Mouse (Mus musculus) embryonic facial prominence, embryonic 10.5 days (tissue): ENCODE measurements around the gene Ciita. TPM values are rescaled to one million over a fixed set of nuclear protein-coding genes. Genes with fewer than 3 reads are reported as not detected.

Source experiments
- DNase-seq: peaks from one replicate; pipeline ENCODE4 v3.0.0-alpha.2; 2017; ENCODE audit warnings: low spot score
- H3K27ac ChIP-seq: fragments of 300-500 bp; sonication (generic); replicated peaks from 2 replicates; pipeline ENCODE4 v1.5.1; 2016; ENCODE audit warnings: mild to moderate bottlenecking
- H3K27me3 ChIP-seq: fragments of 300-500 bp; sonication (generic); replicated peaks from 2 replicates; pipeline ENCODE4 v1.6.1; 2016; ENCODE audit warnings: low read depth, mild to moderate bottlenecking; ENCODE audit not compliant: poor library complexity, severe bottlenecking
- H3K36me3 ChIP-seq: fragments of 300-500 bp; sonication (generic); replicated peaks from 2 replicates; pipeline ENCODE4 v1.6.1; 2016; ENCODE audit warnings: mild to moderate bottlenecking, moderate library complexity
- H3K4me1 ChIP-seq: fragments of 300-500 bp; sonication (generic); 2 replicates; pipeline ENCODE4 v1.6.1; 2016
- H3K4me3 ChIP-seq: fragments of 300-500 bp; sonication (generic); 2 replicates; pipeline ENCODE4 v1.5.1; 2016; ENCODE audit warnings: mild to moderate bottlenecking, moderate library complexity
- H3K9me3 ChIP-seq: fragments of 300-500 bp; sonication (generic); 2 replicates; pipeline ENCODE4 v1.6.1; 2016; ENCODE audit warnings: mild to moderate bottlenecking
- WGBS: fragments of 180-500 bp; shearing (Covaris S2); methylation state at CpG from one replicate; pipeline ENCODE4 v1.1.7; 2016; 5-methylcytosine and 5-hydroxymethylcytosine counted together
- polyA plus RNA-seq: library from polyadenylated mRNA; unstranded; fragments of >200 nt; fragmentation: Nextera tagmentation; extraction: Ambion mirVana; gene quantifications from 2 replicates; pipeline ENCODE4 v1.2.1, GENCODE M21; 2016

The Ciita gene
- polyA plus RNA-seq, 1 experiment from 2014 or later = 0.26 TPM

DNA sequence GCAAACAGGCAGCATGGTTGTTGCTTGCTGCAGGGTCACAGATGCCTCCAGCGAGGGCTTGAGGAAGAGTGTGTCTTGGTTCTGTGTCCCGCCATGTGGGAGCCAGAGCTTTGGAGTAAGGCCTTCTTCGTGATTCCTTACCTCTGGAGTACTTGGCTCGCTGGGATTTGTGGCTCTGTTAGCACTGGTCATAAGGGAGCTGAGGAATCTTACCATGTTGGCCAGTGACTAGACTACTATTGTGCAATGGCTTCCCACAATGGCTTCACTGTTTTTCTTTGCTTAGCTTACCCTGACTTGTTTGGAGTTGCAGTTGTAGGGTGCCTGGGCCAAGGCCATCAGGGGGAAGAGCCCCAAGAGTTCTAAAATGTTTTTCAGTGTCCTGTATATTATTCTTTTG is 96.1 kb downstream of the Ciita start:
- DNase-seq = no peak
- Histone ChIP-seq H3K4me3 (no peak overlapping the region), H3K27me3 (no peaks in the 10 kb centered on the region), H3K9me3 (no peaks in the 10 kb centered on the region), H3K36me3 (peaks cover 58% of the 10 kb centered on the region), H3K4me1 (peaks cover 4% of the 10 kb centered on the region; the same call in 1 of the 2 replicates), H3K27ac (no peak overlapping the region)
- 90% methylated on average over 4 of the region's 4 CpGs for WGBS

DNA sequence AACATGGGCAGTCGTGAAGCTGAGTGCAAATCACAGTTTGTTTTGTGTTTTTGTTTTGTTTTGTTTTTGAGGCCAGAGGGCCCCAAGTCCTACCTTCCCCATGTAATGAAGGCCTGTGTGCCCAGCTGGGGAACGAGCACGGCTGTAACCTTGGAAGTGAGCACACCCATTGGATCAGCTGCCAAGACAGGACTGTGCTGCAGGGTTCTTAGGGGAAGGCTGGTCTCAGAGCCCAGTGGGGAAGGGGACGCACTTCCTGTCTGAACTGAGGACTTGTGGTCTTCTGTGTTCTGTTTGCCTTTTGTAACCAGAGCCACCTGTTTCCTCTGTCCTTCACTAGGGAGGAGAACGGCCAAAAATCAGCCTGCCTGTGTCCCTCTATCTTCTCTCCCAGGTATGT is 97.7 kb downstream of the Ciita start:
- Histone ChIP-seq H3K4me3 (no peak overlapping the region), H3K9me3 (no peaks in the 10 kb centered on the region), H3K27me3 (no peaks in the 10 kb centered on the region), H3K27ac (no peak overlapping the region), H3K4me1 (peaks cover 4% of the 10 kb centered on the region; the same call in 1 of the 2 replicates), H3K36me3 (peaks cover 65% of the 10 kb centered on the region)
- DNase-seq = no peak
- WGBS = 60% methylated on average over 5 of the region's 5 CpGs

Other genes with a start within 250 kb of the Ciita start
- gene Emp2, start 166.1 kb upstream of the Ciita start, polyA plus RNA-seq = 2.1 and 3.2 TPM in 2 replicates
- gene Tekt5, start 84.6 kb upstream of the Ciita start, polyA plus RNA-seq = 0.07 TPM in 1 of 2 replicates, not detected in the other
- 88.3 and 89.9 TPM in 2 replicates for gene Nubp1, start 68.1 kb upstream of the Ciita start, polyA plus RNA-seq
- gene Tvp23a, start 32.7 kb upstream of the Ciita start, polyA plus RNA-seq = 20.6 and 21.4 TPM in 2 replicates
- gene Dexi, start 63.0 kb downstream of the Ciita start, polyA plus RNA-seq = 18.5 and 19.3 TPM in 2 replicates
- gene Clec16a, start 65.3 kb downstream of the Ciita start, polyA plus RNA-seq = 30.6 and 30.7 TPM in 2 replicates